Mouse (Mus musculus): Measurements from ENCODE around the gene 1700017D01Rik.

DNA sequence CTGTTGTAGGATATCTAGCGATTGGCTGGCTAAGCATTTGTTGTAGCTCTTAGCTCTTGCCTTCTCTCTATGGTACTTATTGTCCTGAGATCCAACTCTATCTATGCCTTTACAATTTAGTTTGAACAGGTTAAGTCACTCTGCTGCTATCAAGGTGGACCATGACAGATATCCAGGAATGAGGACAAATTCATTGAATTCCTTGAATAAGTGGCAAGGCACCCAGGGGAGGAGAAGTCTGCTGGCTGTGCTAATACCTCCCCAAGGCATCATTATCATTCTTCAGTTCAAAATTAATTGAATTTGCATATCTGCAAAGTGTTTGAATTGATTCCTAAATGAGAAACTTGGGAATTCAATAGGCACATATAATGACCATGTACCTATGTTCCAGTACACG, 46.8 kb upstream of the 1700017D01Rik start:
- TF ChIP-seq CTCF (IDR thresholded peaks at IDR 0.05) = no peak
- TF ChIP-seq EP300 (IDR thresholded peaks at IDR 0.05) = no peak
